Mouse (Mus musculus) liver, embryonic 14.5 days (tissue): ENCODE results near the gene Isoc2a. TPM values are rescaled to one million over a fixed set of nuclear protein-coding genes. Genes with fewer than 3 reads are reported as not detected.

ENCODE experiments used
- ATAC-seq: fragments of 200-750 bp; cut with Nextera tagmentation; 2 replicates; pipeline ENCODE4 v1.8.0; 2017; ENCODE audit warnings: moderate number of reproducible peaks, mild to moderate bottlenecking, moderate library complexity; ENCODE audit not compliant: insufficient read depth
- DNase-seq, 3 experiments: peaks; one replicate each; pipeline ENCODE4 v3.0.0-alpha.2; 2012 to 2013; ENCODE audit warnings: low read depth in 3 of 3, low spot score in 3 of 3
- H3K27ac ChIP-seq: fragments of 300-500 bp; sonication (generic); 2 replicates; pipeline ENCODE4 v1.5.1; 2014; ENCODE audit warnings: moderate library complexity, mild to moderate bottlenecking, control low read depth, inconsistent platforms
- H3K27me3 ChIP-seq: fragments of 300-500 bp; sonication (generic); 2 replicates; pipeline ENCODE4 v1.6.1; 2014; ENCODE audit warnings: mild to moderate bottlenecking, low read length, moderate library complexity; ENCODE audit not compliant: control insufficient read depth, insufficient read depth
- H3K36me3 ChIP-seq: fragments of 300-500 bp; sonication (generic); replicated peaks from 2 replicates; pipeline ENCODE4 v1.6.1; 2014; ENCODE audit warnings: low read depth; ENCODE audit not compliant: control insufficient read depth, insufficient read depth
- H3K4me1 ChIP-seq, 2 experiments: fragments of 200-500 bp in 1 of 2; fragments of 300-500 bp in 1 of 2; sonication (generic) in 1 of 2; replicated peaks; 2 replicates each; pipeline ENCODE4 v1.6.1; 2012 to 2014; ENCODE audit warnings: antibody characterized with exemption in 1 of 2, inconsistent platforms in 1 of 2, low read length in 1 of 2; ENCODE audit not compliant: control insufficient read depth in 2 of 2, insufficient read depth in 2 of 2
- H3K4me2 ChIP-seq: fragments of 300-500 bp; sonication (generic); 2 replicates; pipeline ENCODE4 v1.6.1; 2014; ENCODE audit warnings: low read depth, mild to moderate bottlenecking, control low read depth, moderate library complexity
- H3K4me3 ChIP-seq, 2 experiments: fragments of 200-500 bp in 1 of 2; fragments of 300-500 bp in 1 of 2; sonication (generic) in 1 of 2; 2 replicates each; pipeline ENCODE4 v1.5.1; 2012 to 2014; ENCODE audit warnings: low read depth in 2 of 2, low read length in 2 of 2, mild to moderate bottlenecking in 2 of 2, control low read depth in 1 of 2, inconsistent platforms in 1 of 2, moderate library complexity in 1 of 2; ENCODE audit not compliant: insufficient read depth in 1 of 2
- H3K9ac ChIP-seq: fragments of 300-500 bp; sonication (generic); replicated peaks from 2 replicates; pipeline ENCODE4 v1.6.1; 2014; ENCODE audit warnings: mild to moderate bottlenecking, control low read depth, moderate library complexity
- H3K9me3 ChIP-seq: fragments of 300-500 bp; sonication (generic); 2 replicates; pipeline ENCODE4 v1.6.1; 2016; ENCODE audit warnings: low read length, mixed read lengths; ENCODE audit not compliant: control insufficient read depth
- CTCF ChIP-seq: IDR thresholded peaks from 2 replicates; pipeline ENCODE4 v1.5.1; 2016; ENCODE audit warnings: antibody characterized with exemption, low read depth, control low read depth
- EP300 ChIP-seq: IDR thresholded peaks from 2 replicates; pipeline ENCODE4 v1.6.1; 2016; ENCODE audit warnings: antibody characterized with exemption, low read depth
- WGBS: fragments of 180-500 bp; shearing (Covaris S2); extraction: QIAGEN DNeasy Blood & Tissue Kit; methylation state at CpG from one replicate; pipeline ENCODE4 v1.1.7; 2014; ENCODE audit not compliant: insufficient replicate concordance; 5-methylcytosine and 5-hydroxymethylcytosine counted together
- polyA plus RNA-seq, 2 experiments: library from polyadenylated mRNA; depleted of rRNA in 1 of 2; stranded (reverse) in 1 of 2; unstranded in 1 of 2; fragments of >200 nt; fragmentation: Nextera tagmentation in 1 of 2; extraction: Ambion mirVana in 1 of 2; gene quantifications; 2 replicates each; pipeline versions ENCODE4 v1.2.1 to v1.2.3; 2012 to 2014

Gene Isoc2a
- polyA plus RNA-seq, 2 experiments: 0.56 to 6.7 TPM

GRCm38 (mm10) chr7:4864130-4864845 lies 12.7 kb upstream of the Isoc2a start:
- DNase-seq (no peak), ATAC-seq (no peak)
- Histone ChIP-seq H3K9ac (no peak overlapping the region), H3K9me3 (no peaks in the 10 kb centered on the region), H3K27ac (no peak overlapping the region), H3K4me1 (peaks cover 4 to 11% of the 10 kb centered on the region in 2 experiments; a peak in 3 of 4 replicates), H3K4me2 (no peak overlapping the region), H3K27me3 (no peaks in the 10 kb centered on the region), H3K36me3 (no peaks in the 10 kb centered on the region), H3K4me3 (no peak overlapping the region)
- TF ChIP-seq CTCF: no peak
- no peak for TF ChIP-seq EP300
- 64% methylated on average over 5 of the region's 5 CpGs for WGBS

GRCm38 (mm10) chr7:4865090-4865489 lies 11.9 kb upstream of the Isoc2a start:
- WGBS: 45% methylated on average over 5 of the region's 5 CpGs
- ATAC-seq (0 out of 2 replicates have a peak, but pooled peaks have one; percentile 24), DNase-seq (peak in 2 of 3 experiments; percentile 36 to 46)
- H3K4me2 ChIP-seq: peak overlapping the region; percentile 84
- peak overlapping the region; percentile 63 to 96; a peak in 3 of 4 replicates for H3K4me3 ChIP-seq
- H3K27me3 ChIP-seq: no peaks in the 10 kb centered on the region
- no peak overlapping the region for H3K27ac ChIP-seq
- no peak overlapping the region for H3K9ac ChIP-seq
- H3K9me3 ChIP-seq: no peaks in the 10 kb centered on the region
- TF ChIP-seq CTCF (peak; percentile 76), EP300 (no peak)
- no peaks in the 10 kb centered on the region for H3K36me3 ChIP-seq
- H3K4me1 ChIP-seq: peaks cover 4 to 11% of the 10 kb centered on the region in 2 experiments; a peak in 3 of 4 replicates

GRCm38 (mm10) chr7:4865579-4866493 lies 11.1 kb upstream of the Isoc2a start:
- ATAC-seq (peak; percentile 100), DNase-seq (peak; percentile 98)
- H3K4me3 ChIP-seq: peak overlapping the region; percentile 63 to 96
- TF ChIP-seq EP300 (no peak), CTCF (no peak)
- H3K4me2 ChIP-seq: peak overlapping the region; percentile 84
- no peaks in the 10 kb centered on the region for H3K27me3 ChIP-seq
- peak overlapping the region; percentile 0; the same call in 1 of the 2 replicates for H3K27ac ChIP-seq
- no peaks in the 10 kb centered on the region for H3K36me3 ChIP-seq
- 4% methylated on average over 40 of the region's 40 CpGs for WGBS
- H3K9me3 ChIP-seq: no peaks in the 10 kb centered on the region
- peak overlapping the region; percentile 73 for H3K9ac ChIP-seq
- H3K4me1 ChIP-seq: peaks cover 4 to 11% of the 10 kb centered on the region in 2 experiments; a peak in 3 of 4 replicates

GRCm38 (mm10) chr7:4866631-4867180 lies 10.2 kb upstream of the Isoc2a start:
- DNase-seq: no peak
- H3K27me3 ChIP-seq: no peaks in the 10 kb centered on the region
- peaks cover 4 to 11% of the 10 kb centered on the region in 2 experiments; a peak in 3 of 4 replicates for H3K4me1 ChIP-seq
- peak overlapping the region; percentile 84 for H3K4me2 ChIP-seq
- peak overlapping the region; percentile 0 for H3K27ac ChIP-seq
- WGBS: 35% methylated on average over 10 of the region's 10 CpGs
- H3K4me3 ChIP-seq: peak overlapping the region; percentile 63 to 96
- no peaks in the 10 kb centered on the region for H3K36me3 ChIP-seq
- ATAC-seq: no peak
- TF ChIP-seq EP300 (no peak), CTCF (no peak)
- no peaks in the 10 kb centered on the region for H3K9me3 ChIP-seq
- H3K9ac ChIP-seq: peak overlapping the region; percentile 73
